Mouse (Mus musculus): ENCODE data around the gene Armc2. TPM values are rescaled to one million over a fixed set of nuclear protein-coding genes. Genes with fewer than 3 reads are reported as not detected.
A peak's percentile ranks its signal among the peaks of the same experiment; 100 is the strongest.

Armc2 gene
- polyA plus RNA-seq, 1 experiment: 2.9 TPM

DNA sequence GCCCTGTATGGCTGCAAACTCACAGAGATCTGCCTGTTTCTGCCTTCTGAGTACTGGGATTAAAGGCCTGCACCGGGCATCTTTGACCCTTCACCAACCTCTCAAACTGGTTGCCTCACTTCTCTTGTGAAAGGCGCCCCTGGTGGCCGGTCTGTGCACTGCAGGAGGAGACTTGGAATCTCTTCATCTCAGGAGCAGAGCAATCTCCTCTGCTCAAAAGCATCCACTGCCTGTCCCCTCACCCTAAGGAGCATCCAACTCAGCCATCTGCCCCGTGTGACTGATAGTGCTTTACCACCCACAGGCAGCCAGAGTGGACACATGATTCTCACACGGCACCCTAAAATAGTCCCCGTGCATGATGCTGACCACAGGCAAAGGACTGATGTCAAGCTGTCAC is 84.7 kb downstream of the Armc2 start:
- H3K4me3 ChIP-seq (ENCODE audit: insufficient read depth, low read length): no peak overlapping the region
- TF ChIP-seq CTCF (IDR thresholded peaks at IDR 0.05; ENCODE audit: borderline replicate concordance, insufficient read depth, low read length): 0 out of 2 replicates have a peak, but pooled peaks have one; percentile 5
- no peak for TF ChIP-seq POLR2A (IDR thresholded peaks at IDR 0.05; ENCODE audit: low read depth, low read length)
- peaks cover 3% of the 10 kb centered on the region; the same call in 1 of the 2 replicates for H3K4me1 ChIP-seq (ENCODE audit: control insufficient read depth, insufficient read depth, low read length)
- H3K27ac ChIP-seq (ENCODE audit: insufficient read depth, low read length): no peak overlapping the region

DNA sequence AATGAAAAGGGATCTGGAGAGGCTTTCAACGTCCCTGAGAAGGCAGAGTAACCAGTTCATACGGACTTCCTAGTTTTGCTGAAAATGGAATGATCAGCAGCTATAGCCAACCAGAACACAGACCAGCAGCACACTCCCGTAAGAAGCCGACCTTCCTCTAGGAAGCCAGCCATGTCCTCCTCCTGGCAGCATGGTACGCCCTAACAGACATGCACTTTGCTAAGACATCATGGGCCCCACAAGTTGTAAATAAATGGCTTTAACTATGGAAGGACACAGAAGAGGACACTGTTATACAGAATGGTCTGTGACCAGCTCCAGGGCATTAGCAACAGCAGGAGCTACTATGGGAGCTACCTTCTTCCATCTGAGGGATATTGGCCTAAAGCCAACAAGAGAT is 85.3 kb downstream of the Armc2 start:
- Histone ChIP-seq H3K27ac (ENCODE audit: insufficient read depth, low read length) (no peak overlapping the region), H3K4me3 (ENCODE audit: insufficient read depth, low read length) (no peak overlapping the region), H3K4me1 (ENCODE audit: control insufficient read depth, insufficient read depth, low read length) (peaks cover 3% of the 10 kb centered on the region; the same call in 1 of the 2 replicates)
- TF ChIP-seq CTCF (IDR thresholded peaks at IDR 0.05; ENCODE audit: borderline replicate concordance, insufficient read depth, low read length): no peak
- no peak for TF ChIP-seq POLR2A (IDR thresholded peaks at IDR 0.05; ENCODE audit: low read depth, low read length)

DNA sequence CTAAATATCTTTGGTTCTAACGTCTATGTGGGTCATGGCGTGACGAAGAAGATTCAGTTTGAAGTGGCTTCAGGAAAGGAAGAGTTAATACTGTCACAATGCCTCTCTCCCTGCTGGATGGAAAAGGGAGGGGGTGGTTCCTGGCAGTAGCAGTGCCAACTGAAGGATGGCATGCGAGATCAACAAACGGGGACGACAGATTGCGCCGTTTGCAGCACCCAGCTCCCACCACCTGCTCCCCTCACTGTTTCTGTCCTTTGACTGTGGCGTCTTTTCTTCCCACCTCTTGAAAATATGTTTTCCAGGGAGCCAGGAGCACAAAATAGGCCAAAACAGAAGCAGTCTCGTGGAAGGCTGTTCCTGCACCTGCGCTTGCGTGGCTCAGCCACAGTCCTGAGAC is 86.3 kb downstream of the Armc2 start:
- Histone ChIP-seq H3K4me3 (ENCODE audit: insufficient read depth, low read length) (no peak overlapping the region), H3K4me1 (ENCODE audit: control insufficient read depth, insufficient read depth, low read length) (peaks cover 3% of the 10 kb centered on the region; the same call in 1 of the 2 replicates), H3K27ac (ENCODE audit: insufficient read depth, low read length) (no peak overlapping the region)
- TF ChIP-seq POLR2A (IDR thresholded peaks at IDR 0.05; ENCODE audit: low read depth, low read length) (no peak), CTCF (IDR thresholded peaks at IDR 0.05; ENCODE audit: borderline replicate concordance, insufficient read depth, low read length) (no peak)

DNA sequence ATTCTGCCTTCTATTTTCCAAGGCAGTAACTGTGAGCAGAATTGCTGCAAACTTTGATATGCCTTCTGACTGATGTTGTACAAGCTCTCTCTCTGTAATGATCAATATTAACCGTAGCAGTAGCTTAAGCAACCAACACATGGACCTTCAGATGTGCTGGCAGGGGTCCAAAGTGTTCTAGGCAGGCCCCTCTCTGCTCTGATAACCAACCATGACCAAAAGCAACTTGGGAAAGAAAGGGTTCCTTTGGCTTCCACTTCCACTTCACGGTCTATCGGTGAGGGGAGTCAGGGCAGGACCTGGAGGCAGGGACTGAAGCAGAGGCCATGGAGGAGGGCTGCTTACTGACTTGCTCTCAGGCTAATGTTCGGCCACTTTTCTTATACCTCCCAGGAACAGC is 87.3 kb downstream of the Armc2 start:
- no peak overlapping the region for H3K4me3 ChIP-seq (ENCODE audit: insufficient read depth, low read length)
- peaks cover 3% of the 10 kb centered on the region; the same call in 1 of the 2 replicates for H3K4me1 ChIP-seq (ENCODE audit: control insufficient read depth, insufficient read depth, low read length)
- TF ChIP-seq POLR2A (IDR thresholded peaks at IDR 0.05; ENCODE audit: low read depth, low read length): no peak
- no peak for TF ChIP-seq CTCF (IDR thresholded peaks at IDR 0.05; ENCODE audit: borderline replicate concordance, insufficient read depth, low read length)
- H3K27ac ChIP-seq (ENCODE audit: insufficient read depth, low read length): no peak overlapping the region

DNA sequence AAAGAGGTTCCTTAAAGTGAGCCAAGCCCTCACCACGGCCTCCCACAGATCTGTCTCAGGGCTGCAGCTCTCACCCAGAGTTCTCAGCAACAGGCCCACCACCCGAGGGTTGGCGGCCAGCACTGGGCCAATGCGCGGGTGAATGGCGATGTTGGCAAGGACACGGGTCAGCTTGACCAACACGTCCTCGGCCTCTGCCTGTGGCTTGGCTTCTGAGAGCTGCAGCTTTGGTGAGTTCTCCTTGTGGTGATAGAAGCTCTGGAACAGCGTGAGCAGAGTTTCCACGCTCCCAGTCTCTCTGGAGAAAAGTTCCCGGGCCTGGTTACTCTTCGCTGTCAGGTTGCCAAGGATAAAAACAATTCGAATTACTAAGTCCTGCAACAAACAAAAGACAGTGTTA is 91.5 kb downstream of the Armc2 start:
- Histone ChIP-seq H3K27ac (ENCODE audit: insufficient read depth, low read length) (no peak overlapping the region), H3K4me1 (ENCODE audit: control insufficient read depth, insufficient read depth, low read length) (no peaks in the 10 kb centered on the region), H3K4me3 (ENCODE audit: insufficient read depth, low read length) (no peak overlapping the region)
- TF ChIP-seq POLR2A (IDR thresholded peaks at IDR 0.05; ENCODE audit: low read depth, low read length): no peak
- no peak for TF ChIP-seq CTCF (IDR thresholded peaks at IDR 0.05; ENCODE audit: borderline replicate concordance, insufficient read depth, low read length)

DNA sequence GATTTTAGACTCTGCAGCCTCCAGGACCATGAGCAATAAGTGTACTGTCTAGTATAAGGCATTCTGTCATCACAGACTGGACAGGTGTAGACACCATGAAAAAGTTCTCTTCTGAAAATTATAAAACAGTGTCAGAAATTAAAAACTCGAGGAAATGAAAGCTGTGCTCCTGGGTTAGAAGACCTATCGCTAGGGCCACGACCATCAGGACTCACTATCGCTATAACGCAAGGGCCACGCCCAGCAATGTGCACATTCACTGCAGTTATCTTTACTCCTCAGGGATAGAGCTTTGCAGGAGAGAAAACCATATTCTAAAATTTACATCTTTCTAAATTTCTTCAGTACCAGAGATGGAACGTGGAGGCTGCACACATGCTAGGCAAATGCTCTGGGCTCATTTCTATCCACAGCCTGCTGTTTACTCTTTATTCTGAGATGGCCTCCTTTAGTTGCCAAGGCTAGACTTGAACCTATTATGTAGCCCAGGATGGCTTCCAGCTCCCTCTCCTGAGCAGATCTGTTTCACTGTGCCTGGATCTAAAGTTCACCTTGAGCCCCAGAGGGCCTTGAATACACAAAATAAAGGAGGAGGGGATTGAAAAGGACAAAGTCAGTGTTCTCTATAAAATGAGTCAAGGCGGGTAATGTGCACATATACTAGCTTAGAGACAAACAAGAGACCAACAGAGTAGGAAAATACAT is 105.8 kb downstream of the Armc2 start:
- no peak for TF ChIP-seq POLR2A (IDR thresholded peaks at IDR 0.05; ENCODE audit: low read depth, low read length)
- no peak for TF ChIP-seq CTCF (IDR thresholded peaks at IDR 0.05; ENCODE audit: borderline replicate concordance, insufficient read depth, low read length)
- no peak overlapping the region for H3K27ac ChIP-seq (ENCODE audit: insufficient read depth, low read length)
- H3K4me3 ChIP-seq (ENCODE audit: insufficient read depth, low read length): no peak overlapping the region
- no peaks in the 10 kb centered on the region for H3K4me1 ChIP-seq (ENCODE audit: control insufficient read depth, insufficient read depth, low read length)

DNA sequence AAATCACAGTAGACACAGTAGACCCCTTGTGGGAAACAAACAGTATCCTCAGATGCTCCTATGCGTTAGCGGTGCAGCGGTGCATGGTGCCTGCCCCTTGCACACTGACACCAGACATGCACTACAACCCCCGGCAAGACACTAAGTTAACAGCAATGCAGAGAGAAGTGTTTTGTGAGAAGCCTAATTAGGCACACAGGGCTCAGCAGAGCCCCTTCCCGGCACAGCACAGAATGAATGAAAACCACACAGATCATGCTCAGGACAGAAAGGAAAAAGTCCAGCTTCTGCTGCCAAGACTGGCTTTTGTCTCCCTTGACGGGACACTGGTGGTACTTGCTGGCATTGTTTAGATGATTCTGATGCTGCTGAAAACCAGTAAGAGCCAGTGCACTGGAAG is 109.3 kb downstream of the Armc2 start:
- H3K27ac ChIP-seq (ENCODE audit: insufficient read depth, low read length): no peak overlapping the region
- TF ChIP-seq POLR2A (IDR thresholded peaks at IDR 0.05; ENCODE audit: low read depth, low read length) (no peak), CTCF (IDR thresholded peaks at IDR 0.05; ENCODE audit: borderline replicate concordance, insufficient read depth, low read length) (no peak)
- H3K4me1 ChIP-seq (ENCODE audit: control insufficient read depth, insufficient read depth, low read length): no peaks in the 10 kb centered on the region
- no peak overlapping the region for H3K4me3 ChIP-seq (ENCODE audit: insufficient read depth, low read length)

DNA sequence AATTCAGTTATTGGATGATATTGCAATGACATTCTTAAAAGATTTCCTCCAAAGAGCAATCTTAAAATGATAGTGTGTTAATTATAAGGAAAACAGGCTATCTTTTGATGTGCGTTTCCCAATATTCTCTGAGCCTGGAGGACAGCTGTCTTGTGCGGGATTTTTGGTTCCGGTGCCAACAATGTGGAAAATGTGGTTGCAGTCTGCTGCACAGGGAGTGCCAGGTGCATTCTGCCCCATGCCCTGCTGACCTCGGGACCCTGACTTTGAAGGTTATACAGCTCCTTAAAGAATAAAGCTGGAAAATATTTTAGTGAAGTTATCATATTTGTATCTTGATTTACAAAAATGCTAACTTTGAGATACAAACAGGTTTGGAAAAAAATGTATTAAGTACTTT is 110.3 kb downstream of the Armc2 start:
- no peak for TF ChIP-seq POLR2A (IDR thresholded peaks at IDR 0.05; ENCODE audit: low read depth, low read length)
- TF ChIP-seq CTCF (IDR thresholded peaks at IDR 0.05; ENCODE audit: borderline replicate concordance, insufficient read depth, low read length): no peak
- no peaks in the 10 kb centered on the region for H3K4me1 ChIP-seq (ENCODE audit: control insufficient read depth, insufficient read depth, low read length)
- H3K27ac ChIP-seq (ENCODE audit: insufficient read depth, low read length): no peak overlapping the region
- no peak overlapping the region for H3K4me3 ChIP-seq (ENCODE audit: insufficient read depth, low read length)

DNA sequence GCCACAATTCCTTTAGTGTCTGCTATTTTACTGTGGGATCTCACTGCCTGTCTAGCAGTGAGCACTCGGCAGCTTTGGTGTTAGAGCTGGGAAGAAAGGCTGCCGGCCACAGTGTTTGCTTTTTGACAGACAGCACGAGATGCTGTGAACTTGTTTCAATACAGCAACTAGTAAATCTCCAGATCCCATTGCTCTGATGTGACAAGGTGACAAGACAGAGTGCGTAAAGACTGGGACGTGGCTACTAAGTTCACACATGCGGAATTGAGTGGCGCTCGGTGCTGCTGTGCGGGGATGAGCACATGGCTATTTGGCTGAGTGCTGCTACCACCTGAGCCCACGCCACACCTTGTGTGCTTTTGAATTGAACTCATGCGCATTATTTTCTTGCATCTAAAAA is 110.8 kb downstream of the Armc2 start:
- H3K4me1 ChIP-seq (ENCODE audit: control insufficient read depth, insufficient read depth, low read length): no peaks in the 10 kb centered on the region
- no peak overlapping the region for H3K27ac ChIP-seq (ENCODE audit: insufficient read depth, low read length)
- TF ChIP-seq POLR2A (IDR thresholded peaks at IDR 0.05; ENCODE audit: low read depth, low read length): no peak
- TF ChIP-seq CTCF (IDR thresholded peaks at IDR 0.05; ENCODE audit: borderline replicate concordance, insufficient read depth, low read length): no peak
- no peak overlapping the region for H3K4me3 ChIP-seq (ENCODE audit: insufficient read depth, low read length)

DNA sequence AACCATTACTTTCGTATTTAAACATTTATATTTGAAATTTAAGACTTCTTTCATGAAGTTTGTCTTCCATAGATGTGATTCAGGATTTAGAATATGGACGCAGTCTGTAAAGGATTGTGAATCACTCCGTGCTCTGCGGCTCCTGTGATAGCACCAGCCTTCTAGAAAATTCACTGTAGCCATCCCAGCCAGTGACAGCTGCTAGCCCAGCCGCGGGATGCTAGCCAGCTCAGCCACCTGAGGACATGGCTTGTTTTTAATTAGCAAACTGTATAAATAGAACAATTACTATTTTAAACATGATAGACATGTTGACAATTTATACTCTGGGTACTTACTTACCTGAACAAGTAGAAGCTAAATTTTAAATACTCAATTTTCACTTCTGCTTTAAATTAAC is 116.4 kb downstream of the Armc2 start:
- no peak overlapping the region for H3K27ac ChIP-seq (ENCODE audit: insufficient read depth, low read length)
- no peaks in the 10 kb centered on the region for H3K4me1 ChIP-seq (ENCODE audit: control insufficient read depth, insufficient read depth, low read length)
- no peak for TF ChIP-seq POLR2A (IDR thresholded peaks at IDR 0.05; ENCODE audit: low read depth, low read length)
- TF ChIP-seq CTCF (IDR thresholded peaks at IDR 0.05; ENCODE audit: borderline replicate concordance, insufficient read depth, low read length): no peak
- no peak overlapping the region for H3K4me3 ChIP-seq (ENCODE audit: insufficient read depth, low read length)
